Mouse (Mus musculus) heart, embryonic 12.5 days (tissue): ENCODE data around the gene Rasgrf1. TPM values are rescaled to one million over a fixed set of nuclear protein-coding genes. Genes with fewer than 3 reads are reported as not detected.

Source experiments
- ATAC-seq: fragments of 200-750 bp; cut with Nextera tagmentation; 2 replicates; pipeline ENCODE4 v1.8.0; 2017; ENCODE audit warnings: moderate TSS enrichment, moderate library complexity; ENCODE audit not compliant: insufficient number of reproducible peaks, low FRiP score
- H3K27ac ChIP-seq: fragments of 300-500 bp; sonication (generic); 2 replicates; pipeline ENCODE4 v1.5.1; 2016; ENCODE audit warnings: mild to moderate bottlenecking, moderate library complexity; ENCODE audit not compliant: poor library complexity, severe bottlenecking
- H3K27me3 ChIP-seq: fragments of 300-500 bp; sonication (generic); replicated peaks from 2 replicates; pipeline ENCODE4 v1.6.1; 2016; ENCODE audit warnings: mild to moderate bottlenecking, moderate library complexity
- H3K36me3 ChIP-seq: fragments of 300-500 bp; sonication (generic); 2 replicates; pipeline ENCODE4 v1.6.1; 2016; ENCODE audit warnings: mild to moderate bottlenecking, moderate library complexity
- H3K4me1 ChIP-seq: fragments of 300-500 bp; sonication (generic); replicated peaks from 2 replicates; pipeline ENCODE4 v1.6.1; 2016; ENCODE audit warnings: mild to moderate bottlenecking
- H3K4me2 ChIP-seq: fragments of 300-500 bp; sonication (generic); 2 replicates; pipeline ENCODE4 v1.6.1; 2016; ENCODE audit warnings: mild to moderate bottlenecking, moderate library complexity
- H3K4me3 ChIP-seq: fragments of 300-500 bp; sonication (generic); 2 replicates; pipeline ENCODE4 v1.5.1; 2016; ENCODE audit warnings: mild to moderate bottlenecking
- H3K9ac ChIP-seq: fragments of 300-500 bp; sonication (generic); 2 replicates; pipeline ENCODE4 v1.6.1; 2016; ENCODE audit warnings: mild to moderate bottlenecking, moderate library complexity
- H3K9me3 ChIP-seq: fragments of 300-500 bp; sonication (generic); replicated peaks from 2 replicates; pipeline ENCODE4 v1.6.1; 2016; ENCODE audit warnings: mild to moderate bottlenecking, moderate library complexity
- WGBS: fragments of 180-500 bp; shearing (Covaris S2); methylation state at CpG from one replicate; pipeline ENCODE4 v1.1.7; 2016; 5-methylcytosine and 5-hydroxymethylcytosine counted together
- polyA plus RNA-seq: library from polyadenylated mRNA; unstranded; fragments of >200 nt; fragmentation: Nextera tagmentation; extraction: Ambion mirVana; gene quantifications from 2 replicates; pipeline ENCODE4 v1.2.1, GENCODE M21; 2016

Gene Rasgrf1
- polyA plus RNA-seq, 1 experiment from 2014 or later, result 0.06 TPM

DNA sequence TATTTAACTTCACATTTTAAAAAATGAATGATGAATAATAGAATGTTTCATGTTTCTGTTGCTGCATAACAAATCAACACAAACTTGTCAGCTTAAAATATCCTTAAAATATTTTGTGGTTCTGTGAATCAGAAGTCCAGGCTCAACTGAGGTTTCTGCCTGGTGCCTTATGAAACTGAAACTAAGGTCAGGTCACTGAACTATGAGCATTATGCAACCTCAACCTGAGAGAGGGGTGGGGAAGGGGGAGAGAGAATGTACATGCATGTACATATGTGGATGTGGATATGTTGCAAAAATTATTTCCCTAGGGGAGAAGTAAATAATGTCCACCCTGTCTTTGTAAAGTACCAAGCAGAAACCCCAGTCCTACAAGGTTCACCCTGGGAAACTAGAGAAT is 18.8 kb downstream of the Rasgrf1 start:
- Histone ChIP-seq H3K27me3 (no peaks in the 10 kb centered on the region), H3K4me3 (no peak overlapping the region), H3K27ac (no peak overlapping the region), H3K36me3 (no peaks in the 10 kb centered on the region), H3K9ac (no peak overlapping the region), H3K9me3 (0 out of 2 replicates have a peak, but pooled peaks cover 6% of the 10 kb centered on the region), H3K4me1 (no peaks in the 10 kb centered on the region), H3K4me2 (no peak overlapping the region)
- no peak for ATAC-seq

DNA sequence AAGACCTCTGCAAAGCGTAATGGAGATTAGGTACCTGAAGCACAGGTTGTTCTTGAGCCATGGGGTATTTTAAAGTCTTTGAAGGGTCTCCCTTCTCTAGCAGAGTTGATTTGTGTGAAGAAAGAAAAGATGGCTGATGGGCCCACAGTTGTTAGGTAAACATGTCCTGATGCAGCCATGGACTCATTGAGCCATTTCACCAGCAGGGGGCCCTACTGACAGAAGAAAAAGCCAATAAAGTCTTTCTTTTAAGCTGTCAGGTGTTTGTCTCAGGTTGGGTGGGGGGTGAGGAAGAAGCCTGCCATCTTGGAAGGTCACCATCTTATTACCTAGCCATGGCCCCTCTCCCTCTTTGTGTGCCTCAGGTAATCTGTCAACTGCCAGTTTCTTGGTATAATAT is 30.7 kb downstream of the Rasgrf1 start:
- Histone ChIP-seq H3K36me3 (no peaks in the 10 kb centered on the region), H3K27ac (no peak overlapping the region), H3K27me3 (0 out of 2 replicates have a peak, but pooled peaks cover 3% of the 10 kb centered on the region), H3K9ac (no peak overlapping the region), H3K4me3 (no peak overlapping the region), H3K4me2 (no peak overlapping the region), H3K4me1 (no peaks in the 10 kb centered on the region), H3K9me3 (peaks cover 11% of the 10 kb centered on the region)
- no peak for ATAC-seq
- WGBS, result 60% methylated on average over 1 of the region's 1 CpGs

DNA sequence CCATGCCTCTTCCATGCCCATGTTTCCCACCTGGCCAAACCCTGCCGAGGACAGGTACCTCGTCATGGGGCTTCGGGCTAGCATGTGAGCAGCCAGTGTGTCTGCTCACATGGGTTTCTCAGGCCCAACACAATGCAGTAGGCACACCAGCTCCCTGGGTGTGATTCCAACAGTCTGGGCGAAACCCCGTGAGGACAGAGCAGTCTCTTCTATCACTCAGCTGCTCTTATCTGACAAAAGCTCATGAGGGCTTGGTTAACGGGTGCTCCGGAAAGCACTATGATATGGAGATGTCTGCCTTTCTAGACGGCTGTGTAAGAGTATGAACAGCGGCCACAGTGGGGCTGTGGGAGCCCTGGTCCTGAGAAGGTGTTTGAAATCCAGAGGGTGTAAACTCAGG is 37.1 kb downstream of the Rasgrf1 start:
- Histone ChIP-seq H3K4me2 (no peak overlapping the region), H3K9me3 (no peaks in the 10 kb centered on the region), H3K9ac (no peak overlapping the region), H3K4me3 (no peak overlapping the region), H3K36me3 (no peaks in the 10 kb centered on the region), H3K4me1 (peaks cover 21% of the 10 kb centered on the region), H3K27me3 (0 out of 2 replicates have a peak, but pooled peaks cover 3% of the 10 kb centered on the region), H3K27ac (no peak overlapping the region)
- ATAC-seq, result no peak
- 54% methylated on average over 9 of the region's 9 CpGs for WGBS

DNA sequence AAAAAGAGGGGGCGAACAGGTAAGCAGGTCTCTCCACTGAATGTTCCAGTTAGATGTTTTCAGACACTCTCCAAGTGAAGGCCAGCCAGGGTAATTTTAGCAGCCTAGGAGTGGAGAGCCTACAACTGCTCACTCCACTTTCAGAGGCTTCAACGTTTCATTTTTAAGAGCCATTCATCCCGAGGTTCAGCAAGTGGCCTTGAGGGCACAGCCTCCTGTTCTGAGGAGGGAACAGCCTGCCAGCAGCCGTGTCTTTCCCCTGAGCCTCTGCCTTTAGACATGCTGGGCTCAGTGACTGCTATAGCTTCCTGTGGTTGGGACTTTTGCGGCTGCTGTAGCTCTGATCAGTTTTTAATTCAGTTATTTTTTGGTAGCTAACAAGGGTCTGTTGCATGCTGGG is 38.9 kb downstream of the Rasgrf1 start:
- H3K4me1 ChIP-seq, result peaks cover 21% of the 10 kb centered on the region
- H3K27me3 ChIP-seq, result no peaks in the 10 kb centered on the region
- no peaks in the 10 kb centered on the region for H3K9me3 ChIP-seq
- no peak for ATAC-seq
- peak overlapping the region; percentile 38; the same call in 1 of the 2 replicates for H3K27ac ChIP-seq
- H3K4me2 ChIP-seq, result no peak overlapping the region
- H3K4me3 ChIP-seq, result no peak overlapping the region
- no peak overlapping the region for H3K9ac ChIP-seq
- H3K36me3 ChIP-seq, result no peaks in the 10 kb centered on the region
- WGBS, result 39% methylated on average over 5 of the region's 5 CpGs

DNA sequence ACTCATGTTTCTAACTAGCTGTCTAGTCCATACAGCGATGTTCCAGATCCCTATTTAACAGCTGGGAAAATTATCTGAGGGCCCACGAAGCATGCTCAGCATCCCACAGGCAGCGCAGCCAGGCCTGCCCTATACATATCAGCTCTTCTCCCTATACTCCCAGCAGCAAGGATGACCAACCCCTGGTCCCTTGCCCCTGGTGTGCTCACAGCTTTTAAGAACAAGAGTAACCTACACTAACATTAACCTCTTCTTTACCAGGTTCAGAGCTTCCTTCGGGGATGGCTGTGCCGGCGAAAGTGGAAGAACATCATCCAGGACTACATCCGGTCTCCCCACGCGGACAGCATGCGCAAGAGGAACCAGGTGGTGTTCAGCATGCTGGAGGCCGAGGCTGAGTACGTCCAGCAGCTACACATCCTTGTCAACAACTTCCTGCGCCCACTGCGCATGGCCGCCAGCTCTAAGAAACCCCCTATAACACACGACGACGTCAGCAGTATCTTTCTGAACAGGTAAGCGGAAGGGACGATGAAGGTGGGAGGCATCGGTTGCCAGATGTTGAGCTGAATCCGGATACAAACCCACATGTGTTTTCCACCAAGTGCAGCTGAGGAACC is 44.0 kb downstream of the Rasgrf1 start:
- no peaks in the 10 kb centered on the region for H3K9me3 ChIP-seq
- H3K9ac ChIP-seq, result no peak overlapping the region
- H3K27me3 ChIP-seq, result no peaks in the 10 kb centered on the region
- no peak for ATAC-seq
- WGBS, result 85% methylated on average over 22 of the region's 22 CpGs
- no peaks in the 10 kb centered on the region for H3K36me3 ChIP-seq
- no peak overlapping the region for H3K4me3 ChIP-seq
- no peak overlapping the region for H3K27ac ChIP-seq
- no peak overlapping the region for H3K4me2 ChIP-seq
- peaks cover 6% of the 10 kb centered on the region for H3K4me1 ChIP-seq

DNA sequence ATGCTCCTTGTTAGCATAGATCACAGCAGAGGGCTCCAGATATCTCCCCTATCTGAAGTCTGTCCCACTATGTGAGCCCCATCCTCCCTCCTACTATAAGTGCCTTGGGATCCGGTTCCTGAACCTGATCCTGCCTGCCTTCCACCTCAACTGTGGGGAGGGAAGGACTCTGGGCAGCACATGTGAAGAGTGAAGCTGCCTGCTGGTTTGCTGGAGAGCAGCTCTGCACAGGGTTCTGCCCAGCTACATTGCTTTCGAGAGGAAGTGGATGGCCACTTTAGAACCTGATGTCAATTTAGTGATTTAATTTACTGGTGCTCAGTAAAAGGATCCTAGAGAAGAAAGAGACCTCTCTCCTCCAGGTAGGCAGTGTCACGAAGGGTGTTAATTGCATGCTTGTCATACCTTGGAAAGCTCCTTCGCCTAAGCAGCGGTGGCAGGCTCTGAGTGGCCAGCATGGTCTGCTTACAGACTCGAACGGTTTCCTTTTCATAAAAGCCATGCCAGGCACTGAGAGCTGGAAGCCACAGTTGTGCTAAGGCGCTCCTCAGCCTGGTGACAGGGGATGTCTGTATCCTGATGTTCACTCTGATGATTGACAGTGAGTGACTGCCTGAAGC is 45.3 kb downstream of the Rasgrf1 start:
- Histone ChIP-seq H3K4me1 (no peaks in the 10 kb centered on the region), H3K4me2 (no peak overlapping the region), H3K4me3 (no peak overlapping the region), H3K9ac (no peak overlapping the region), H3K27ac (no peak overlapping the region), H3K9me3 (no peaks in the 10 kb centered on the region), H3K27me3 (no peaks in the 10 kb centered on the region), H3K36me3 (no peaks in the 10 kb centered on the region)
- ATAC-seq, result no peak
- WGBS, result 53% methylated on average over 8 of the region's 8 CpGs

DNA sequence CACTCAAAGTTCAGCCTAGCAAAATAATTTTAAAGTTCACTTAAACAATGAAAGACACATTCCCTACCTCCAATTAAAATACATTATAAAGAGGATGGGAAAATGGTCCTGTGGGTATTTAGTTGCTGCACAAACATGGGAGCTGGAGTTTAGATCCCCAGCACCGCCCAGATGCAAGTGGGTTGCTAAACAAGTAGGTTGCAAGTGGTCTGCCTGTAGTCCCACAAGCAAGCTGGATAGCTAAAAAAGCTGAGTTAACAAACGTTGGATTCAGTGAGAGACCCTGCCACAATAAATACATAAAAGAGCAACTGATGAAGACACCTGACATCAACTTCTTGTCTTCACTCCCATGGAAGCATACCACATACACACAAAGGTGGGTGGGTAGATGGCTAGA is 49.3 kb downstream of the Rasgrf1 start:
- Histone ChIP-seq H3K36me3 (no peaks in the 10 kb centered on the region), H3K27ac (no peak overlapping the region), H3K9me3 (no peaks in the 10 kb centered on the region), H3K9ac (no peak overlapping the region), H3K27me3 (no peaks in the 10 kb centered on the region), H3K4me1 (no peaks in the 10 kb centered on the region), H3K4me3 (no peak overlapping the region), H3K4me2 (no peak overlapping the region)
- WGBS, result 68% methylated on average over 2 of the region's 2 CpGs
- ATAC-seq, result no peak

DNA sequence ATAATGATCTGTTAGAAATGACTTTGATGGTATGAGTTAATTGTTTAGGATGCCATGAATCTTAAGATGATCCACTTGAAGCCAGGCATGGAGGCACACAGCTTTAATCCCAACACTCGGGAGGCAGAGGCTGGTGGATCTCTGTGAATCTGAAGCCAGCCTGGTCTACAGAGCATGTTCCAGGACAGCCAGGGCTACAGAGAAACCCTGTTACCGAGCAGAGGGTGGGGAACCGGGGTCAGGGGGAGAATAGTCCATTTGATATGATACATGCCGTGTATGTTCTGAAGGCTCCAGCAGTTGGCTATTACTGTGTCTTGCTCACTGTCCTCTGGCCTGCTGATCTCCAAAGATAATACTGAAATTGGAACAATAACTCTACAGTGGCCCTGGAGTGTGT is 54.4 kb downstream of the Rasgrf1 start:
- 72% methylated on average over 4 of the region's 4 CpGs for WGBS
- Histone ChIP-seq H3K27ac (no peak overlapping the region), H3K4me1 (no peaks in the 10 kb centered on the region), H3K36me3 (no peaks in the 10 kb centered on the region), H3K4me3 (no peak overlapping the region), H3K9me3 (no peaks in the 10 kb centered on the region), H3K27me3 (no peaks in the 10 kb centered on the region), H3K4me2 (no peak overlapping the region), H3K9ac (no peak overlapping the region)
- no peak for ATAC-seq

DNA sequence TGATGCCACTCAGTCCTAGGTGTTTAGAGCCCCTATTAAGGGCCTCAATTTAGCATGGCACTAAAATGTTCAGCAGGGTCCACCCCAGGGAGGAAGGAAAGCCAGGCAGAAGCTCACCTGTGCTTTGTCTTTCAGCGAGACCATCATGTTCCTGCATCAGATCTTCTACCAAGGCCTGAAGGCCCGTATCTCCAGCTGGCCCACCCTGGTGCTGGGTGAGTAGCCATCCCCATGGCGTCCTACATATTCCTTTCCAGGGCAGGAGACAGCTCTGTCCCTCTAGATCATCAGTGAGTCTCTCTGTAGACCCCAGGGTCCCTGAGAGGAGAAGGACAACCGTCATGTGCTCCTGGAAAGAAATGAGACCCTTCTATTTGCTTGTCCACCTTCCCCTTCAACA is 58.0 kb downstream of the Rasgrf1 start:
- Histone ChIP-seq H3K9ac (no peak overlapping the region), H3K9me3 (no peaks in the 10 kb centered on the region), H3K27me3 (peaks cover 8% of the 10 kb centered on the region), H3K4me3 (no peak overlapping the region), H3K4me1 (peaks cover 5% of the 10 kb centered on the region; the same call in 1 of the 2 replicates), H3K36me3 (no peaks in the 10 kb centered on the region), H3K4me2 (no peak overlapping the region), H3K27ac (no peak overlapping the region)
- WGBS, result 74% methylated on average over 4 of the region's 4 CpGs
- ATAC-seq, result no peak

DNA sequence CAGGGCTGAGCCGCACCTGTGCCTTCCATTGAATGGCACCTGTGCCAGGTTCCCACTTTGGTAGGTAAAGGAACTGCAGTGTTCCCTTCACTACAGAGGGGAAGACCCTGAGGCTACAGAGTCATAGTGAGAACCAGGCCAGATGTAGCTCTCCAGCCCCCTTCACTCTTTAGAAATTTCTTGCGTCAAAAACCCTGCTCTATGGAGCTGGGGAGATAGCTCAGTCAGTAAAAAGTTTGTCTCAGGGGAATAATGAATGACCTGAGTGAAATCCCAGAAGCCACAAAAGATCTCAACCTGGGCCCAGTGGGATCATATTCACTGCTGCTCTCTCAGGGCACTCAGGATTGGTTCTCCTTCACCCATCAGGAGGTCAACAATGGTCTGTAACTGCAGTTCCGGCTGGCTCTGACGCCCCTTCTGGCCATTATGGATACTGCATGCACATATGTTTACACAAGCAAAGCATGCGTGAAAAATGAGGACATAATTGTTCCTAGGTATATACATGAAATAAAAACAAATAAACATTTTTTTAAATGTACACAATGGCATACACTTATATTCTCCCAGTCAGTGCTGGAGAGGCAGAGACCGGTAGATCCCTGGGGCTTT is 59.2 kb downstream of the Rasgrf1 start:
- no peak overlapping the region for H3K27ac ChIP-seq
- no peak overlapping the region for H3K4me2 ChIP-seq
- no peak for ATAC-seq
- no peaks in the 10 kb centered on the region for H3K36me3 ChIP-seq
- peaks cover 8% of the 10 kb centered on the region for H3K27me3 ChIP-seq
- WGBS, result 74% methylated on average over 6 of the region's 6 CpGs
- H3K9ac ChIP-seq, result no peak overlapping the region
- H3K9me3 ChIP-seq, result no peaks in the 10 kb centered on the region
- H3K4me3 ChIP-seq, result no peak overlapping the region
- peaks cover 9% of the 10 kb centered on the region; the same call in 1 of the 2 replicates for H3K4me1 ChIP-seq

DNA sequence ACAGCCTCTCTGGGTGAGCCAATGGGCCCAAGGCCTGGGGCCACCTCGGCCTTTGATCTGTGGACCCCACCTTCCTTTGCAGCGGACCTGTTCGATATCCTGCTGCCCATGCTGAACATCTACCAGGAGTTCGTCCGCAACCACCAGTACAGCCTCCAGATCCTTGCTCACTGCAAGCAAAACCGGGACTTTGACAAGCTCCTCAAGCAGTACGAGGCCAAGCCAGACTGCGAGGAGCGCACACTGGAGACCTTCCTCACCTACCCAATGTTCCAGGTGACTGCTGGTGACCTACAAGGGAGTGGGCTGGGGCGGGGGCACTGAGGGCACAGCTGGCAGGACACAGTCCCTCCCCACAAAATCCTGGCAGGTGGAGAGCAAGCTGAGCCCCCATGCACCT is 60.6 kb downstream of the Rasgrf1 start:
- Histone ChIP-seq H3K27ac (no peak overlapping the region), H3K9ac (no peak overlapping the region), H3K4me1 (peaks cover 9% of the 10 kb centered on the region; the same call in 1 of the 2 replicates), H3K9me3 (no peaks in the 10 kb centered on the region), H3K36me3 (no peaks in the 10 kb centered on the region), H3K4me2 (no peak overlapping the region), H3K27me3 (peaks cover 8% of the 10 kb centered on the region), H3K4me3 (no peak overlapping the region)
- no peak for ATAC-seq
- 89% methylated on average over 10 of the region's 10 CpGs for WGBS
